Mouse (Mus musculus): Measurements from ENCODE around the gene Mon2. TPM values are rescaled to one million over a fixed set of nuclear protein-coding genes. Genes with fewer than 3 reads are reported as not detected.

The Mon2 gene
- polyA plus RNA-seq, 1 experiment from 2014 or later = 17.9 TPM

GRCm38 (mm10) chr10:123084307-123084706 lies 8.0 kb upstream of the Mon2 start:
- 70% methylated on average over 9 of the region's 9 CpGs for WGBS

GRCm38 (mm10) chr10:123075751-123076242 lies 508 bp downstream of the Mon2 start:
- H3K9me3 ChIP-seq (ENCODE audit: control insufficient read depth, low read length) = no peaks in the 10 kb centered on the region
- peaks cover 11% of the 10 kb centered on the region for H3K4me1 ChIP-seq (replicated peaks; ENCODE audit: control insufficient read depth, insufficient read depth, low read length)
- under 1% methylated on average over 48 of the region's 48 CpGs for WGBS
- peak overlapping the region; percentile 68 for H3K4me3 ChIP-seq (ENCODE audit: low read depth, low read length)
- H3K27ac ChIP-seq (ENCODE audit: low read depth, low read length) = peak overlapping the region; percentile 71; the same call in 1 of the 2 replicates
- peak; percentile 67 for ATAC-seq (replicated peaks; ENCODE audit: low FRiP score)
- H3K27me3 ChIP-seq (replicated peaks; ENCODE audit: control insufficient read depth, insufficient read depth, low read length) = no peaks in the 10 kb centered on the region
- H3K4me2 ChIP-seq = peak overlapping the region; percentile 80
- H3K36me3 ChIP-seq (ENCODE audit: control insufficient read depth, insufficient read depth, low read length) = peaks cover 3% of the 10 kb centered on the region; the same call in 1 of the 2 replicates
- H3K9ac ChIP-seq (ENCODE audit: low read depth, low read length) = peak overlapping the region; percentile 88
- no peak for DNase-seq (ENCODE audit: low spot score)

More at GRCm38 (mm10) chr10:123084307-123084706, 8.0 kb upstream of the Mon2 start:
- Histone ChIP-seq H3K27ac (ENCODE audit: low read depth, low read length) (no peak overlapping the region), H3K4me1 (replicated peaks; ENCODE audit: control insufficient read depth, insufficient read depth, low read length) (no peaks in the 10 kb centered on the region), H3K9ac (ENCODE audit: low read depth, low read length) (no peak overlapping the region), H3K27me3 (replicated peaks; ENCODE audit: control insufficient read depth, insufficient read depth, low read length) (no peaks in the 10 kb centered on the region), H3K36me3 (ENCODE audit: control insufficient read depth, insufficient read depth, low read length) (no peaks in the 10 kb centered on the region), H3K4me2 (no peak overlapping the region), H3K9me3 (ENCODE audit: control insufficient read depth, low read length) (no peaks in the 10 kb centered on the region), H3K4me3 (ENCODE audit: low read depth, low read length) (no peak overlapping the region)
- ATAC-seq (replicated peaks; ENCODE audit: low FRiP score) = no peak
- DNase-seq (ENCODE audit: low spot score) = no peak

- H3K9ac ChIP-seq (ENCODE audit: low read depth, low read length) = no peak overlapping the region
- ATAC-seq (replicated peaks; ENCODE audit: low FRiP score) (no peak), DNase-seq (ENCODE audit: low spot score) (no peak)
- peaks cover 10% of the 10 kb centered on the region for H3K4me1 ChIP-seq (replicated peaks; ENCODE audit: control insufficient read depth, insufficient read depth, low read length)
- H3K27ac ChIP-seq (ENCODE audit: low read depth, low read length) = no peak overlapping the region
- 68% methylated on average over 2 of the region's 2 CpGs for WGBS
- no peak overlapping the region for H3K4me2 ChIP-seq
- no peaks in the 10 kb centered on the region; the same call in 1 of the 2 replicates for H3K9me3 ChIP-seq (ENCODE audit: control insufficient read depth, low read length)
- H3K27me3 ChIP-seq (replicated peaks; ENCODE audit: control insufficient read depth, insufficient read depth, low read length) = no peaks in the 10 kb centered on the region
- no peak overlapping the region for H3K4me3 ChIP-seq (ENCODE audit: low read depth, low read length)
- H3K36me3 ChIP-seq (ENCODE audit: control insufficient read depth, insufficient read depth, low read length) = peaks cover 10% of the 10 kb centered on the region
These were observed 4.3 kb downstream of the Mon2 start for GRCm38 (mm10) chr10:123071997-123072396.

- Histone ChIP-seq H3K4me3 (ENCODE audit: low read depth, low read length) (no peak overlapping the region), H3K27me3 (replicated peaks; ENCODE audit: control insufficient read depth, insufficient read depth, low read length) (no peaks in the 10 kb centered on the region), H3K36me3 (ENCODE audit: control insufficient read depth, insufficient read depth, low read length) (no peaks in the 10 kb centered on the region), H3K9ac (ENCODE audit: low read depth, low read length) (no peak overlapping the region), H3K9me3 (ENCODE audit: control insufficient read depth, low read length) (no peaks in the 10 kb centered on the region), H3K4me2 (no peak overlapping the region), H3K27ac (ENCODE audit: low read depth, low read length) (no peak overlapping the region), H3K4me1 (replicated peaks; ENCODE audit: control insufficient read depth, insufficient read depth, low read length) (no peaks in the 10 kb centered on the region)
- ATAC-seq (replicated peaks; ENCODE audit: low FRiP score) (no peak), DNase-seq (ENCODE audit: low spot score) (no peak)
- 86% methylated on average over 2 of the region's 2 CpGs for WGBS
These were observed 13.3 kb downstream of the Mon2 start for GRCm38 (mm10) chr10:123063021-123063420.

GRCm38 (mm10) chr10:123060831-123061230 lies 15.5 kb downstream of the Mon2 start:
- no peak overlapping the region for H3K9ac ChIP-seq (ENCODE audit: low read depth, low read length)
- DNase-seq (ENCODE audit: low spot score) = no peak
- H3K4me1 ChIP-seq (replicated peaks; ENCODE audit: control insufficient read depth, insufficient read depth, low read length) = no peaks in the 10 kb centered on the region
- 81% methylated on average over 6 of the region's 6 CpGs for WGBS
- no peak overlapping the region for H3K27ac ChIP-seq (ENCODE audit: low read depth, low read length)
- no peak for ATAC-seq (replicated peaks; ENCODE audit: low FRiP score)
- no peak overlapping the region for H3K4me3 ChIP-seq (ENCODE audit: low read depth, low read length)
- no peaks in the 10 kb centered on the region for H3K36me3 ChIP-seq (ENCODE audit: control insufficient read depth, insufficient read depth, low read length)
- no peak overlapping the region for H3K4me2 ChIP-seq
- H3K9me3 ChIP-seq (ENCODE audit: control insufficient read depth, low read length) = no peaks in the 10 kb centered on the region
- no peaks in the 10 kb centered on the region for H3K27me3 ChIP-seq (replicated peaks; ENCODE audit: control insufficient read depth, insufficient read depth, low read length)

- Histone ChIP-seq H3K9me3 (ENCODE audit: control insufficient read depth, low read length) (no peaks in the 10 kb centered on the region), H3K27ac (ENCODE audit: low read depth, low read length) (no peak overlapping the region), H3K9ac (ENCODE audit: low read depth, low read length) (no peak overlapping the region), H3K27me3 (replicated peaks; ENCODE audit: control insufficient read depth, insufficient read depth, low read length) (no peaks in the 10 kb centered on the region), H3K36me3 (ENCODE audit: control insufficient read depth, insufficient read depth, low read length) (no peaks in the 10 kb centered on the region), H3K4me1 (replicated peaks; ENCODE audit: control insufficient read depth, insufficient read depth, low read length) (no peaks in the 10 kb centered on the region), H3K4me3 (ENCODE audit: low read depth, low read length) (no peak overlapping the region), H3K4me2 (no peak overlapping the region)
- 80% methylated on average over 1 of the region's 1 CpGs for WGBS
- no peak for ATAC-seq (replicated peaks; ENCODE audit: low FRiP score)
- DNase-seq (ENCODE audit: low spot score) = no peak
These were observed 19.2 kb downstream of the Mon2 start for GRCm38 (mm10) chr10:123057082-123057481.

- no peaks in the 10 kb centered on the region for H3K27me3 ChIP-seq (replicated peaks; ENCODE audit: control insufficient read depth, insufficient read depth, low read length)
- ATAC-seq (replicated peaks; ENCODE audit: low FRiP score) = no peak
- H3K9ac ChIP-seq (ENCODE audit: low read depth, low read length) = no peak overlapping the region
- no peak overlapping the region for H3K27ac ChIP-seq (ENCODE audit: low read depth, low read length)
- DNase-seq (ENCODE audit: low spot score) = no peak
- no peaks in the 10 kb centered on the region for H3K4me1 ChIP-seq (replicated peaks; ENCODE audit: control insufficient read depth, insufficient read depth, low read length)
- H3K4me2 ChIP-seq = no peak overlapping the region
- WGBS = 86% methylated on average over 10 of the region's 10 CpGs
- no peaks in the 10 kb centered on the region for H3K36me3 ChIP-seq (ENCODE audit: control insufficient read depth, insufficient read depth, low read length)
- no peaks in the 10 kb centered on the region for H3K9me3 ChIP-seq (ENCODE audit: control insufficient read depth, low read length)
- no peak overlapping the region for H3K4me3 ChIP-seq (ENCODE audit: low read depth, low read length)
These were observed 19.8 kb downstream of the Mon2 start for GRCm38 (mm10) chr10:123056463-123056862.

GRCm38 (mm10) chr10:123055205-123056000 lies 20.9 kb downstream of the Mon2 start:
- Histone ChIP-seq H3K4me3 (ENCODE audit: low read depth, low read length) (no peak overlapping the region), H3K9me3 (ENCODE audit: control insufficient read depth, low read length) (no peaks in the 10 kb centered on the region), H3K9ac (ENCODE audit: low read depth, low read length) (no peak overlapping the region), H3K27me3 (replicated peaks; ENCODE audit: control insufficient read depth, insufficient read depth, low read length) (no peaks in the 10 kb centered on the region), H3K36me3 (ENCODE audit: control insufficient read depth, insufficient read depth, low read length) (peaks cover 4% of the 10 kb centered on the region; the same call in 1 of the 2 replicates), H3K27ac (ENCODE audit: low read depth, low read length) (no peak overlapping the region), H3K4me1 (replicated peaks; ENCODE audit: control insufficient read depth, insufficient read depth, low read length) (no peaks in the 10 kb centered on the region), H3K4me2 (no peak overlapping the region)
- DNase-seq (ENCODE audit: low spot score) = no peak
- 83% methylated on average over 9 of the region's 9 CpGs for WGBS
- ATAC-seq (replicated peaks; ENCODE audit: low FRiP score) = no peak

GRCm38 (mm10) chr10:123053557-123053956 lies 22.7 kb downstream of the Mon2 start:
- Histone ChIP-seq H3K27me3 (replicated peaks; ENCODE audit: control insufficient read depth, insufficient read depth, low read length) (no peaks in the 10 kb centered on the region), H3K36me3 (ENCODE audit: control insufficient read depth, insufficient read depth, low read length) (peaks cover 8% of the 10 kb centered on the region; the same call in 1 of the 2 replicates), H3K4me3 (ENCODE audit: low read depth, low read length) (no peak overlapping the region), H3K9me3 (ENCODE audit: control insufficient read depth, low read length) (no peaks in the 10 kb centered on the region), H3K27ac (ENCODE audit: low read depth, low read length) (no peak overlapping the region), H3K4me2 (no peak overlapping the region), H3K4me1 (replicated peaks; ENCODE audit: control insufficient read depth, insufficient read depth, low read length) (no peaks in the 10 kb centered on the region), H3K9ac (ENCODE audit: low read depth, low read length) (no peak overlapping the region)
- 78% methylated on average over 4 of the region's 4 CpGs for WGBS
- no peak for ATAC-seq (replicated peaks; ENCODE audit: low FRiP score)
- DNase-seq (ENCODE audit: low spot score) = no peak

Data from liver, embryonic 11.5 days (tissue).